Mouse (Mus musculus): ENCODE data around the gene Mdh2. TPM values are rescaled to one million over a fixed set of nuclear protein-coding genes. Genes with fewer than 3 reads are reported as not detected.

Gene Mdh2
- polyA plus RNA-seq, 1 experiment from 2014 or later: 469 TPM

- DNase-seq (ENCODE audit: low spot score) (no peak), ATAC-seq (ENCODE audit: low FRiP score, low TSS enrichment) (no peak)
- H3K4me2 ChIP-seq (replicated peaks; ENCODE audit: low read depth): no peak overlapping the region
- TF ChIP-seq CTCF (IDR thresholded peaks at IDR 0.05; ENCODE audit: low read depth) (no peak), EP300 (optimal IDR thresholded peaks at IDR 0.05) (no peak)
- WGBS: 64% methylated on average over 8 of the region's 8 CpGs
- no peaks in the 10 kb centered on the region for H3K9me3 ChIP-seq (ENCODE audit: control insufficient read depth, low read length)
- peaks cover 10% of the 10 kb centered on the region; the same call in 1 of the 2 replicates for H3K36me3 ChIP-seq (ENCODE audit: control insufficient read depth, insufficient read depth, low read length)
- H3K9ac ChIP-seq (ENCODE audit: low read length): peak overlapping the region; percentile 23; the same call in 1 of the 2 replicates
- 0 out of 2 replicates have a peak, but pooled peaks cover 9% of the 10 kb centered on the region for H3K4me1 ChIP-seq (replicated peaks; ENCODE audit: control insufficient read depth, insufficient read depth)
- H3K4me3 ChIP-seq (ENCODE audit: low read depth, low read length): no peak overlapping the region
- H3K27me3 ChIP-seq (ENCODE audit: control insufficient read depth, insufficient read depth, low read length): no peaks in the 10 kb centered on the region
- H3K27ac ChIP-seq (replicated peaks): no peak overlapping the region
Observed at GRCm38 (mm10) chr5:135780331-135780730, 2.1 kb downstream of the Mdh2 start.

DNA sequence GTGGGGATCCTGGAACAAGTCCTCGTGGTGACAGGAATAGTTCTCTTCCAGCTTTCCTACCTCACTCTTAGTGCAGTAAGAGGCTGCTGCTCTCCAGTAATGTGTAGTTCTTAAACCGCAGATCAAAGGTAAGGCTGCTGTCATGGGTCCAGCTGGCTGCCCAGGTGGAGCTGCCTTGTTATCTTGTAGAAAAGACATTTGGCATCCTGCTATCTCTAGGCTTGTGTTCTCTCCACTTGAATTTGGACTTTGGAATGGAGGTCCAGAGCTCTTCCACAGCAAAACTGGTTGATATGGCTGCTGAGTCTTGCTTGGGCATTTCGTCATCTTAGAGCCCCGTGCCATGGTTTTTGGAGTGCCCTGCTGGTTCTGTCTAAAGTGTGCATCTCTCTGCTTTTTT lies 4.6 kb downstream of the Mdh2 start:
- TF ChIP-seq CTCF (IDR thresholded peaks at IDR 0.05; ENCODE audit: low read depth): no peak
- no peak for TF ChIP-seq EP300 (optimal IDR thresholded peaks at IDR 0.05)
- peaks cover 31% of the 10 kb centered on the region for H3K36me3 ChIP-seq (ENCODE audit: control insufficient read depth, insufficient read depth, low read length)

DNA sequence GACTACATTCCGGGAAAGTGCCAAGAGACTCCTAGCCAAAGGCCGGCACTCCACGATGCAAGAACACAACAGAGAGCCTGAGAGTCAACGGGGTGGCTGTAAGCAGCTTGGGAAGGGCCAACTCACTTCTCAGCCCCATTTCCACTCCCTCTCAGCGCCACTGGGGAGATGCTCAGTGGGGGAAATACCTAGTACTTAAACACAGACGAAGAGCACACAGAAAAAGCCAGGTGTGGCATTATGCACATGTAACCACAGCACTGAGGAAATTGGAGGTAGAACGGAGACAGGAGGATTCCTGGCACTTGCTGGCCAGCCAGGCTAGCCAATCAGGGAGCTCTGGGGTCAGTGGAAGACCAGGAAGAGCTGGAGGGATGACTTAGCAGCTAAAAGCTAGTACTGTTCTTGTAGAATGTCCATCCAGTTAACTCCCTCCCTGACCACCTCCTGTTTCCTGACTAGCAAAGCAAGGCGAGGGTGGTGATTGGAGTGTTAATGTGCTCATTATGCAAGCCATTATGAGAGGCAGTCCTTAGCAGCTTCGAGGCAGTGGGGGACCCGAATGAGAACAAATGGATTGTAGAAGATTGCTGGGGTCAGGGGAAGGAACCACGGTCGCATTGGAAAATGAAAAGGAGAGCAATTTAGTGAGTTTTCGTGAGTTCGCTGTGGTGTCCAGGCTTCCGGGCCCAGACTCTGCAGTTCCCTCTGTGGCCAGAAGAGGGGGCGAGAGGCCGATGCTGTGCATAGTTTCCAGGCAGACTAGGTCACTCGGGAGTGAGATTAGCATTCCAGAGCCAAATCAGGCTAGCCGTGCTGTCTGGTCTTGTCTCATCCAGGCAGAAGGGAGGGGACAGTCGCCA lies 15.9 kb downstream of the Mdh2 start:
- H3K4me1 ChIP-seq (replicated peaks; ENCODE audit: control insufficient read depth, insufficient read depth): no peaks in the 10 kb centered on the region
- WGBS: 13% methylated on average over 20 of the region's 20 CpGs
- H3K27me3 ChIP-seq (ENCODE audit: control insufficient read depth, insufficient read depth, low read length): no peaks in the 10 kb centered on the region
- H3K9ac ChIP-seq (ENCODE audit: low read length): peak overlapping the region; percentile 47; the same call in 1 of the 2 replicates
- peak overlapping the region; percentile 22 for H3K4me3 ChIP-seq (ENCODE audit: low read depth, low read length)
- H3K4me2 ChIP-seq (replicated peaks; ENCODE audit: low read depth): peak overlapping the region; percentile 40
- TF ChIP-seq CTCF (IDR thresholded peaks at IDR 0.05; ENCODE audit: low read depth) (peak; percentile 98), EP300 (optimal IDR thresholded peaks at IDR 0.05) (no peak)
- peak; percentile 78 for ATAC-seq (ENCODE audit: low FRiP score, low TSS enrichment)
- peak; percentile 85 for DNase-seq (ENCODE audit: low spot score)
- peaks cover 17% of the 10 kb centered on the region for H3K36me3 ChIP-seq (ENCODE audit: control insufficient read depth, insufficient read depth, low read length)
- no peaks in the 10 kb centered on the region for H3K9me3 ChIP-seq (ENCODE audit: control insufficient read depth, low read length)
- H3K27ac ChIP-seq (replicated peaks): no peak overlapping the region

More for the DNA sequence above, 4.6 kb downstream of the Mdh2 start:
- no peak overlapping the region for H3K4me2 ChIP-seq (replicated peaks; ENCODE audit: low read depth)
- H3K4me3 ChIP-seq (ENCODE audit: low read depth, low read length): no peak overlapping the region
- H3K27me3 ChIP-seq (ENCODE audit: control insufficient read depth, insufficient read depth, low read length): no peaks in the 10 kb centered on the region
- H3K9me3 ChIP-seq (ENCODE audit: control insufficient read depth, low read length): no peaks in the 10 kb centered on the region
- 0 out of 2 replicates have a peak, but pooled peaks cover 7% of the 10 kb centered on the region for H3K4me1 ChIP-seq (replicated peaks; ENCODE audit: control insufficient read depth, insufficient read depth)
- WGBS: 77% methylated on average over 4 of the region's 4 CpGs
- H3K9ac ChIP-seq (ENCODE audit: low read length): no peak overlapping the region
- H3K27ac ChIP-seq (replicated peaks): no peak overlapping the region
- DNase-seq (ENCODE audit: low spot score): no peak
- no peak for ATAC-seq (ENCODE audit: low FRiP score, low TSS enrichment)

DNA sequence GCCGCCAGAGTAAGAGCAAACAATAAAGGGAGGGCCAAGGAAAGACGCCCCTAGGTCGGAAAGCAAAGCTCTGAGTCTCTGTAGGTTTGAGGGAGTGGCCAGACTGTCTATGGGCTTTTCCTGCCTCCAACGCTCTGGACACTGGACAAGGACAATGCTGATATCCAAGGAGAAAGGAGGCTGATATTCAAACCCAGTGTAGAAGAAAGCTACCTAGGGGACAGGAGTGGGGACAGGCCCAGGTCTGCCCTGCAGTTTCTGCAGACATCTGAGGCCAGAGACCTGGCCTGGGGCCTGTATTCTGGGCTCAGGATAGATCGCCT lies 16.5 kb downstream of the Mdh2 start:
- DNase-seq (ENCODE audit: low spot score): no peak
- Histone ChIP-seq H3K4me1 (replicated peaks; ENCODE audit: control insufficient read depth, insufficient read depth) (no peaks in the 10 kb centered on the region), H3K4me3 (ENCODE audit: low read depth, low read length) (peak overlapping the region; percentile 22), H3K4me2 (replicated peaks; ENCODE audit: low read depth) (peak overlapping the region; percentile 40), H3K36me3 (ENCODE audit: control insufficient read depth, insufficient read depth, low read length) (peaks cover 12% of the 10 kb centered on the region; the same call in 1 of the 2 replicates), H3K9ac (ENCODE audit: low read length) (no peak overlapping the region), H3K9me3 (ENCODE audit: control insufficient read depth, low read length) (no peaks in the 10 kb centered on the region), H3K27me3 (ENCODE audit: control insufficient read depth, insufficient read depth, low read length) (no peaks in the 10 kb centered on the region), H3K27ac (replicated peaks) (no peak overlapping the region)
- TF ChIP-seq CTCF (IDR thresholded peaks at IDR 0.05; ENCODE audit: low read depth) (no peak), EP300 (optimal IDR thresholded peaks at IDR 0.05) (no peak)
- 14% methylated on average over 5 of the region's 5 CpGs for WGBS
- ATAC-seq (ENCODE audit: low FRiP score, low TSS enrichment): no peak; the same call in 1 of the 2 replicates

DNA sequence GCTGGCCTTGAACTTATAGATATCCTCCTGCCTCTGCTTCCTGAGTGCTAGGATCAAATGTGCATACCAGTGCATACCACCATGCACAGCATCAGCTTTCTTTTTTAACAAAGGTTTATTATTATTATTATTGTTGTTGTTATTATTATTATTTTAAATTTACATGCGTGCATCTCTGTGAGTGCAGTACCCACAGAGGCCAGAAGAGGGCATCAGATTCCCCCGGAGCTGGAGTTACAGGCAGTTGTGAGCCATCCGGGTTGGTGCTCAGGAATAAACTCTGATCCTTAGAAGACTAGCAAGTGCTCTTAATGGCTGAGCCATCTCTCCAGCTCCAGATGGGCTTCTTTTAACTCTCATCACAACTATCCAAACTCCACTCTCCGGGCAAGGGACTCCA lies 21.5 kb downstream of the Mdh2 start:
- 46% methylated on average over 4 of the region's 4 CpGs for WGBS
- Histone ChIP-seq H3K27me3 (ENCODE audit: control insufficient read depth, insufficient read depth, low read length) (no peaks in the 10 kb centered on the region), H3K9ac (ENCODE audit: low read length) (no peak overlapping the region), H3K27ac (replicated peaks) (no peak overlapping the region), H3K4me2 (replicated peaks; ENCODE audit: low read depth) (no peak overlapping the region), H3K4me3 (ENCODE audit: low read depth, low read length) (no peak overlapping the region), H3K4me1 (replicated peaks; ENCODE audit: control insufficient read depth, insufficient read depth) (no peaks in the 10 kb centered on the region), H3K36me3 (ENCODE audit: control insufficient read depth, insufficient read depth, low read length) (no peaks in the 10 kb centered on the region), H3K9me3 (ENCODE audit: control insufficient read depth, low read length) (no peaks in the 10 kb centered on the region)
- TF ChIP-seq EP300 (optimal IDR thresholded peaks at IDR 0.05) (no peak), CTCF (IDR thresholded peaks at IDR 0.05; ENCODE audit: low read depth) (peak; percentile 61)
- ATAC-seq (ENCODE audit: low FRiP score, low TSS enrichment) (no peak), DNase-seq (ENCODE audit: low spot score) (no peak)

DNA sequence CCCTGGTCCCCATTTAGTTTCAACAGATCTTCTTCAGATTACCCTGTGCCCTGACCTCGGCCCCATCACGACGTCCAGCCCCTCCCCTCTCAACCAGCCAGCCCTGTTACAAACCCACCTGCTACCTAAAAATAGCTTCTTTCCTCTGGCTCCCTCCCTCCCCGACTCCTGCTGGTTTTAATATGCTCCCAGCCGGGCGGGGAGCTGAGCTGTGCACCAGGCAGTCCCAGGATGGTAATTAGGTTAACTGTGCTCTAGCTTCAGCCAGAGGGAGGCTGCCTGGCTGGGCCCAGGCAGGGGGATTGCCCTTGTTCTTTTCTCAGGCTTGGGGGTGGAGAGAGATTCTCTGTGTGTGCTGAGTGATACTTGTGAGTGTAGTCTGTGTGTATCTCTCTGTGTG lies 22.6 kb downstream of the Mdh2 start:
- TF ChIP-seq EP300 (optimal IDR thresholded peaks at IDR 0.05): no peak
- TF ChIP-seq CTCF (IDR thresholded peaks at IDR 0.05; ENCODE audit: low read depth): no peak
- Histone ChIP-seq H3K9me3 (ENCODE audit: control insufficient read depth, low read length) (no peaks in the 10 kb centered on the region), H3K9ac (ENCODE audit: low read length) (no peak overlapping the region), H3K27me3 (ENCODE audit: control insufficient read depth, insufficient read depth, low read length) (no peaks in the 10 kb centered on the region), H3K4me1 (replicated peaks; ENCODE audit: control insufficient read depth, insufficient read depth) (no peaks in the 10 kb centered on the region), H3K4me3 (ENCODE audit: low read depth, low read length) (no peak overlapping the region), H3K27ac (replicated peaks) (no peak overlapping the region), H3K4me2 (replicated peaks; ENCODE audit: low read depth) (no peak overlapping the region), H3K36me3 (ENCODE audit: control insufficient read depth, insufficient read depth, low read length) (no peaks in the 10 kb centered on the region)
- WGBS: 5% methylated on average over 6 of the region's 6 CpGs
- no peak for DNase-seq (ENCODE audit: low spot score)
- no peak for ATAC-seq (ENCODE audit: low FRiP score, low TSS enrichment)

Data from stomach, postnatal 0 days (tissue).